Mouse (Mus musculus): ENCODE data around the gene Ski.

GRCm38 (mm10) chr4:155207841-155208240 is 14.6 kb downstream of the Ski start:
- TF ChIP-seq CTCF (IDR thresholded peaks at IDR 0.05) = no peak
- no peak for TF ChIP-seq EP300 (IDR thresholded peaks at IDR 0.05)
